Mouse (Mus musculus) heart, postnatal 0 days (tissue): ENCODE data around the gene Nkain4.

ENCODE experiments used
- CTCF ChIP-seq: IDR thresholded peaks from 2 replicates; pipeline ENCODE4 v1.5.1; 2016; ENCODE audit warnings: antibody characterized with exemption, control low read depth, low read depth
- EP300 ChIP-seq: IDR thresholded peaks from 2 replicates; pipeline ENCODE4 v1.6.1; 2016; ENCODE audit warnings: antibody characterized with exemption, low read depth

- TF ChIP-seq CTCF (peak; percentile 43), EP300 (no peak)
These were observed 11.8 kb upstream of the Nkain4 start for GRCm38 (mm10) chr2:180966092-180966882.
